Mouse (Mus musculus) liver, adult 2 months (tissue): ENCODE measurements around the gene Sh3bp1.
A peak's percentile ranks its signal among the peaks of the same experiment; 100 is the strongest.

Source experiments
- CTCF ChIP-seq: fragments of 200-500 bp; IDR thresholded peaks from 2 replicates; pipeline ENCODE4 v1.5.1; 2011; ENCODE audit warnings: low read depth, low read length, control low read depth
- POLR2A ChIP-seq: fragments of 200-500 bp; IDR thresholded peaks from 2 replicates; pipeline ENCODE4 v1.6.1; 2011; ENCODE audit warnings: low read length, control low read depth; ENCODE audit not compliant: insufficient read depth; ENCODE audit errors: extremely low read depth

DNA sequence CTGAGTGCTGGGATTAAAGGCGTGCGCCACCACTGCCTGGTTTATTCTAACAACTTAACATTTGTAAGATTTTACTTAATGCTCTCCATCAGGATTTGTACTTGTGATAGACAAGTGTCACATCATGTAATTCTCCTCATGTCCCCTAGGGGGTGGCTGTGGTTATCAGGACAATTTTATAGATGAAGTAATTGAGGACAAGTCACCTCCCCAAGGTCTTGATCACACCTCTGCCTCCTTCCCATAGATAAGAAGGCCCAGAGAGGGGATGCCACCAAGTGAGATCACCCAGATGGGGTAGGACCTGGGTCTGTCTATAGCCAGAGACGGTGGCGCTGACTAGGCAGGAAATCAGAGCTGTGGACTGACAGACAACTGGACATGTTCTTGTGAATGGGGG lies 56.8 kb downstream of the Sh3bp1 start:
- TF ChIP-seq CTCF (peak; percentile 18; the same call in 1 of the 2 replicates), POLR2A (no peak)
